Mouse (Mus musculus): ENCODE measurements around the gene Rimklb. TPM values are rescaled to one million over a fixed set of nuclear protein-coding genes. Genes with fewer than 3 reads are reported as not detected.
"Not testable (repeated sequence)": the region's sequence is repeated elsewhere in the genome, so short reads cannot be mapped to it uniquely, and the experiment has no call there.

Gene Rimklb
- polyA plus RNA-seq, 1 experiment, result 0.27 TPM

DNA sequence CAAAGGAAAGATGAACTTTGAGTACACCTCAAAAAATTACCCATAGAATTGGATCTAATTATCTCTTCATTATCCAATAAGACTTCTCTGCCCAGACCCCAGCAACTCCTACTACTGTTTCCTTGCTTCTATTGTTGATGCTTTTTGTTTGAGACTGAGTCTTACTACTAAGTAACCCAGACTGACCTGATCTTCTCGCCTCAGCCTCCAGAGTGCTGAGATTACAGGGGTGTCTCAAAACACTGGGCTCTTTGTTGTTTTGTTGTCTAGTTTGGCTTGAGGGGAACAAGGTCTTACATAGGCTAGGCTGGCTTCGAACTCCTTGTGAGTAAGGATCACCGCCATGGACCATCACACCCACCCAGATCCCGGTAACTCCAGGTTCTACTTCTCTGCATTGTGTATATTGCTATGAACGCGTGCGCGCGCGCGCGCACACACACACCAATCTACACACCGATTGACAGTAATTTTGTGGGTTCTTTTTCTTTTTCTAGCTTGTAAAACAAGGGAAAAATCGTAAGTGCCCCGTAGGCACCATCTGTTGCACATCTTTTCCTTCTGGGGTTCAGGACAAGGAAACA lies 7.5 kb downstream of the Rimklb start:
- H3K27me3 ChIP-seq (replicated peaks; ENCODE audit: control insufficient read depth, insufficient read depth, low read length), result peaks cover 1% of the 10 kb centered on the region; the same call in 1 of the 2 replicates
- WGBS, result 38% methylated on average over 15 of the region's 15 CpGs
- TF ChIP-seq POLR2A (IDR thresholded peaks at IDR 0.05; ENCODE audit: low read depth, low read length) (no peak), CTCF (conservative IDR thresholded peaks at IDR 0.05; ENCODE audit: insufficient read depth, insufficient read length, low read depth, low read length) (no peak)

DNA sequence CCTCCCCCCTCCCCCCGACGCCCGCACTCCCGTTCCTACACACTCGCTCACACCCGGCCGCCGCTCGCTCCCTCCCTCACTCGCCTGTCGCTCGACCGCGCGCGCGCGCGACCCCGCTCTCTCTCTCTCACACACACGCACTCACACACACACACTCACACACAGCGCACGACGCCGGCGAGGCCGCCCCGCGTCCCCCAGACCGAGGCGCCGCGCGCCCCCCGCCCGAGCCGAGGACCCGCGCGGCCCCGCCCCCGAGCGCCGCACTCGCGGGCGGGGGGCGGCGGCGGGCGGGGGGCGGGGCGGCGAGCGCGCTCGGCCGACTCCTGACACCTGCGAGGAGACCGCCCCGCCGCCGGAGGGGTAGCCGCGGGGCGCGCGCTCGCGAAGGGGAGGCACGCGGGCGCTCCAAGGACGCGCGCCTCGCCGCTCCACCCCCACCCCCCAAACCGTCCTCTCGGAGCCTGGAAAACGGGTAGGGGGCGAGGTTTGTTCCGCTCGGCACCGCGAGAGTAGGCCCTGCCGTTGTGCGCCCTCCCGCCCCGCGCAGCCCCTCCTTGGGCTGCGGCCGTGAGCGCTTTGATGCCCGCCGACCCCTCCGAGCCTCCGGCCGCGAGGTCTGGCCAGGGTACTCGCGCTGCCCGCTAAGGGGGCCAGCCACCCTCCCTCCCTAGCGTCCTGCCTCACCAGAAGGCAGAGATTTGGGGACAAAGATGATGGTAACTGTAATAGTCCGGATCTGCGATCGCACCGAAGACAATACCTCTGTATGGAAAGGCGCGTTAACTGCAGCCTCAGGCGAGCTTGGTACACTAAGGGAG lies 12.1 kb downstream of the Rimklb start:
- Histone ChIP-seq H3K4me3 (ENCODE audit: insufficient read depth, low read depth, low read length) (peak overlapping the region; percentile 59; the same call in 1 of the 2 replicates), H3K27ac (ENCODE audit: insufficient read depth, low read depth, low read length) (no peak overlapping the region), H3K4me1 (ENCODE audit: control insufficient read depth, insufficient read depth, low read length) (no peaks in the 10 kb centered on the region), H3K27me3 (replicated peaks; ENCODE audit: control insufficient read depth, insufficient read depth, low read length) (peaks cover 2% of the 10 kb centered on the region; the same call in 1 of the 2 replicates), H3K36me3 (ENCODE audit: control insufficient read depth, insufficient read depth, low read length) (no peaks in the 10 kb centered on the region)
- 2% methylated on average over 78 of the region's 111 CpGs for WGBS
- TF ChIP-seq POLR2A (IDR thresholded peaks at IDR 0.05; ENCODE audit: low read depth, low read length) (no peak), CTCF (conservative IDR thresholded peaks at IDR 0.05; ENCODE audit: insufficient read depth, insufficient read length, low read depth, low read length) (no peak)
- DNase-seq, result peak; percentile 9

More for the DNA sequence above, 7.5 kb downstream of the Rimklb start:
- no peak overlapping the region for H3K4me3 ChIP-seq (ENCODE audit: insufficient read depth, low read depth, low read length)
- 0 out of 2 replicates have a peak, but pooled peaks cover 4% of the 10 kb centered on the region for H3K4me1 ChIP-seq (ENCODE audit: control insufficient read depth, insufficient read depth, low read length)
- H3K27ac ChIP-seq (ENCODE audit: insufficient read depth, low read depth, low read length), result no peak overlapping the region
- no peaks in the 10 kb centered on the region for H3K36me3 ChIP-seq (ENCODE audit: control insufficient read depth, insufficient read depth, low read length)
- DNase-seq, result no peak

GRCm38 (mm10) chr6:122485401-122486296 lies 12.9 kb downstream of the Rimklb start:
- peak; percentile 3 for DNase-seq
- no peaks in the 10 kb centered on the region for H3K4me1 ChIP-seq (ENCODE audit: control insufficient read depth, insufficient read depth, low read length)
- WGBS, result 15% methylated on average over 81 of the region's 91 CpGs

DNA sequence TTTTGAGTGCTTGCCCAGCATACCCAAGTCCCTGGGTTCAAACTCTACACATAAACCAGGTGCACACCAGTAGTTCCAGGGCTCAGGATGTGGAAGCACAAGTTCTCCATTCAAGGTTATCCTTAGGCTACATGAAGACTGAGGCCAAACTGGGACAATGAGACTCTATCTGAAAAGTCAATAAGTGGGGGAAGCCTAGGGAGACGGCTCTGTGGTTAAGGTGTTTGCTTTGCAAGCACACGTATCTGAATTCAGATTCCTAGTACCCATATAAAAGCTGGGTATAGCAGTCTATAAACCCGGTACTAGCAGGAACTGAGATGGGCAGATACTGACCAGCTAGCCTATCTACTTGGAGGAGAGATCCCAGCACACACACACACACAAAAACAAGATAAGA lies 20.5 kb downstream of the Rimklb start:
- Histone ChIP-seq H3K27ac (ENCODE audit: insufficient read depth, low read depth, low read length) (no peak overlapping the region), H3K4me1 (ENCODE audit: control insufficient read depth, insufficient read depth, low read length) (no peaks in the 10 kb centered on the region), H3K36me3 (ENCODE audit: control insufficient read depth, insufficient read depth, low read length) (no peaks in the 10 kb centered on the region), H3K4me3 (ENCODE audit: insufficient read depth, low read depth, low read length) (no peak overlapping the region), H3K27me3 (replicated peaks; ENCODE audit: control insufficient read depth, insufficient read depth, low read length) (no peaks in the 10 kb centered on the region)
- TF ChIP-seq POLR2A (IDR thresholded peaks at IDR 0.05; ENCODE audit: low read depth, low read length) (no peak), CTCF (conservative IDR thresholded peaks at IDR 0.05; ENCODE audit: insufficient read depth, insufficient read length, low read depth, low read length) (no peak)
- no peak for DNase-seq
- 81% methylated on average over 3 of the region's 3 CpGs for WGBS

More at GRCm38 (mm10) chr6:122485401-122486296, 12.9 kb downstream of the Rimklb start:
- H3K27ac ChIP-seq (ENCODE audit: insufficient read depth, low read depth, low read length), result no peak overlapping the region
- TF ChIP-seq POLR2A (IDR thresholded peaks at IDR 0.05; ENCODE audit: low read depth, low read length), result no peak
- no peak for TF ChIP-seq CTCF (conservative IDR thresholded peaks at IDR 0.05; ENCODE audit: insufficient read depth, insufficient read length, low read depth, low read length)
- no peaks in the 10 kb centered on the region for H3K36me3 ChIP-seq (ENCODE audit: control insufficient read depth, insufficient read depth, low read length)
- H3K4me3 ChIP-seq (ENCODE audit: insufficient read depth, low read depth, low read length), result peak overlapping the region; percentile 59
- H3K27me3 ChIP-seq (replicated peaks; ENCODE audit: control insufficient read depth, insufficient read depth, low read length), result peaks cover 2% of the 10 kb centered on the region; the same call in 1 of the 2 replicates

DNA sequence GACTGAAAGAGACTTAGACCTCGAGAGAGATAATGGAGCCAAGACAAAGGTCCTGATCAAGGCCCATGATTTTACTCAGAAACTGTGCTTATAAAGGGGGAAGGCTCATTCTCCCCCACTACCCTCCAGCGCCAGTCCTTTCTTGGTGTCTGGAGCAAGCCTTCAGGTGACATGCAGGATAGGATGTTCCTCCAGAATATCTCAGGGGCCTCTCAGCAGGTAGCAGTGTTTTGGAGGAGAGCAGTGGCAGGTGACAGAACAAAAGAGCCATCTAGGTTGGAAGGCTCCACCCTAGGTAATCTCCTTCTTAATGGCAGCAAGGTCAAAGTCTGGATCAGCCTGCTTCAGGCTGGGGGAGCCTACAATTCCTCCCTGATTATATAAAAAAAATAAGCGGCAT lies 27.1 kb downstream of the Rimklb start:
- H3K27ac ChIP-seq (ENCODE audit: insufficient read depth, low read depth, low read length); H3K4me3 ChIP-seq (ENCODE audit: insufficient read depth, low read depth, low read length); H3K27me3 ChIP-seq (replicated peaks; ENCODE audit: control insufficient read depth, insufficient read depth, low read length); H3K4me1 ChIP-seq (ENCODE audit: control insufficient read depth, insufficient read depth, low read length); H3K36me3 ChIP-seq (ENCODE audit: control insufficient read depth, insufficient read depth, low read length); DNase-seq: not testable (repeated sequence)
- 88% methylated on average over 3 of the region's 3 CpGs for WGBS

DNA sequence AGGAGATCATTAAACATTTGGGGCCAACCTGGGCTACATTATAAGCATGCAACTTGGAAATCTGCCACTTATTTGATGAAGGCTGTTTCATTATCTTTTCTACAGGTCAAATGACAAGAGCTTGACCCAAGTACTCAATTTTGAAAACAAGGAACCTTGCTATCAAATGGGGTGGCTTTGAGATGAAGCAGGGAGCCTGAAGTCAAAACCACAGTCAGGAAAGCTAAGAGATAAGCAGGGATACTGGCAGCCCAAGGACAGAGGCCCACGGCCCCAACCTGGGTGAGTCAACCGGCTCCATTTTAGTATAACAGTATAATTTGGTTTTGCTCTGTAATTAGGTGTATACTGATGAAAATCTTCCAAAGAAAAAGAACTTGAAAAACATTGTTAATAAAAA lies 28.3 kb downstream of the Rimklb start:
- DNase-seq, result no peak
- no peaks in the 10 kb centered on the region for H3K4me1 ChIP-seq (ENCODE audit: control insufficient read depth, insufficient read depth, low read length)
- H3K27ac ChIP-seq (ENCODE audit: insufficient read depth, low read depth, low read length), result no peak overlapping the region
- no peaks in the 10 kb centered on the region for H3K36me3 ChIP-seq (ENCODE audit: control insufficient read depth, insufficient read depth, low read length)
- 96% methylated on average over 2 of the region's 2 CpGs for WGBS
- TF ChIP-seq POLR2A (IDR thresholded peaks at IDR 0.05; ENCODE audit: low read depth, low read length), result no peak
- no peak for TF ChIP-seq CTCF (conservative IDR thresholded peaks at IDR 0.05; ENCODE audit: insufficient read depth, insufficient read length, low read depth, low read length)
- H3K27me3 ChIP-seq (replicated peaks; ENCODE audit: control insufficient read depth, insufficient read depth, low read length), result no peaks in the 10 kb centered on the region
- no peak overlapping the region for H3K4me3 ChIP-seq (ENCODE audit: insufficient read depth, low read depth, low read length)
